Mouse (Mus musculus) ovary, postnatal 36 days (tissue): Measurements from ENCODE around the gene Slc25a39.

ENCODE experiments used
- DNase-seq: peaks from one replicate; pipeline ENCODE4 v3.0.0; 2022; ENCODE audit warnings: low spot score, mixed read lengths

Slc25a39 gene

DNA sequence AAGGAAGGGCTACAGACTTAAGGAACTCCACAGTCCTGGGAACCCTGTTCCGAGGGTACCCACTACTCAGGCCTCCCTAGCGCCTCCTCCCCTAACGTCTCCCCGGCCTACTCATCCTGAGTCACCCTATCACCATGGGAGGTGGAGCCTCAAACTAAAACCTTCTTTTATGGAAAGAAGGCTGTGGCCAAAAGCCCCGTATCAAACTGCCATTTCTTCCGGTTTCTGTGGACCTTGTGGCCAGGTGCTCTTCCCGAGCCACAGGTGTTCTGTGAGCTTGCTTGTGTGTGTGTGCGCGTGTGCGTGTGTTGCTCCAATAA is 28.7 kb upstream of the Slc25a39 start:
- DNase-seq, result no peak

DNA sequence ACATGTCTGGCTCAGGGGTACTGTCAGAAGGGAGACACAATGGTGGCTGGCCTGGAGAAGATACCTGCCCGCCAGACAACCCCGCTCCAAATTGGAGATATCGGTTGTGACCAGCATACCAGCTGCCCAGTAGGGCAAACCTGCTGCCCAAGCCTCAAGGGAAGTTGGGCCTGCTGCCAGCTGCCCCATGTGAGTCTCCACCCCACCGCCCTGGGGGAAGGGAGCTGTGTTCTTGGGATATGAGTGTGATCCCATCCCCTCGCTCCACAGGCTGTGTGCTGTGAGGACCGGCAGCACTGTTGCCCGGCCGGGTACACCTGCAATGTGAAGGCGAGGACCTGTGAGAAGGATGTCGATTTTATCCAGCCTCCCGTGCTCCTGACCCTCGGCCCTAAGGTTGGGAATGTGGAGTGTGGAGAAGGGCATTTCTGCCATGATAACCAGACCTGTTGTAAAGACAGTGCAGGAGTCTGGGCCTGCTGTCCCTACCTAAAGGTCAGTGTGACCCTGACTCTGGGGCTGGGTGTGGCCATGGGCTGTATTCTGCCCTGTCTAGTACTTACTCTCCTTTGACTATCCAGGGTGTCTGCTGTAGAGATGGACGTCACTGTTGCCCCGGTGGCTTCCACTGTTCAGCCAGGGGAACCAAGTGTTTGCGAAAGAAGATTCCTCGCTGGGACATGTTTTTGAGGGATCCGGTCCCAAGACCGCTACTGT is 28.2 kb upstream of the Slc25a39 start:
- no peak for DNase-seq

DNA sequence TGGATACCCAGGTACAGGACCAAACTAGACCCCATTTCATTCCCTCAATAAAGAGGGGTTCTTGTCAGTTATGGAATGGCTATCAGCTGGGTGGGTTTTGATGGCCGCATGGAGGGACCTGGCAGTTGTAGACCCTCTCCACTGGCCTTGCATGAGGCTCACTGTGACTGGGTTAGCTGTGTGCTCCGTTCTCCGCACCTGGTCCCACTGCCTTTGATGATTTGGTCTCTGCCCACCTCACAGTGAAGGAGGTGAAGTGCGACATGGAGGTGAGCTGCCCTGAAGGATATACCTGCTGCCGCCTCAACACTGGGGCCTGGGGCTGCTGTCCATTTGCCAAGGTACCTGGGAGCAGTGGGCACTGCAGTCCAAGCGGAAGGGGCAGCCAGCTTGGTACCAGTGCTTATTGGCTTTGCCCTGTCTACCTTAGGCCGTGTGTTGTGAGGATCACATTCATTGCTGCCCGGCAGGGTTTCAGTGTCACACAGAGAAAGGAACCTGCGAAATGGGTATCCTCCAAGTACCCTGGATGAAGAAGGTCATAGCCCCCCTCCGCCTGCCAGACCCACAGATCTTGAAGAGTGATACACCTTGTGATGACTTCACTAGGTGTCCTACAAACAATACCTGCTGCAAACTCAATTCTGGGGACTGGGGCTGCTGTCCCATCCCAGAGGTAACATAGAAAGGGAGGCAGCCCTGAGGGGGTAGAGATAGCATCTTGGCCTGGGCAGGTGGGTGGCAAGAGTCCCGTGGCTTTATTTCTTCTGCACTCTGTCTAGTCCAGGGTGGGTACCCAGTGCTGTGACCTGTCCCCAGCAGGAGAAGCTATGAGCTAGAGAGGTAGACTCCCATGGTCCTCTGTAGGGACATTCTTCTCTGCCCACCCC is 27.3 kb upstream of the Slc25a39 start:
- no peak for DNase-seq

DNA sequence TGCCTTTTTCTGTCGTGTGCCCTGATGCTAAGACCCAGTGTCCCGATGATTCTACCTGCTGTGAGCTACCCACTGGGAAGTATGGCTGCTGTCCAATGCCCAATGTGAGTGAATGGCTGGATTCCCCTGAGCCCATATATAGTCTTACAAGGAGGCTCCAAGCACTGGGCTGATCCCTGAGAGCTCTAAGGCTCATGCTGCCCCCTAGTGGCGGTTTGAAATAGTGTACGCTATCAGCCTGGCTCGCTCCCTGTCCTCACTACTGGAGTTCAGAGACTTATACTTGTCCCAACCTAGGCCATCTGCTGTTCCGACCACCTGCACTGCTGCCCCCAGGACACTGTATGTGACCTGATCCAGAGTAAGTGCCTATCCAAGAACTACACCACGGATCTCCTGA is 26.7 kb upstream of the Slc25a39 start:
- peak; percentile 78 for DNase-seq

DNA sequence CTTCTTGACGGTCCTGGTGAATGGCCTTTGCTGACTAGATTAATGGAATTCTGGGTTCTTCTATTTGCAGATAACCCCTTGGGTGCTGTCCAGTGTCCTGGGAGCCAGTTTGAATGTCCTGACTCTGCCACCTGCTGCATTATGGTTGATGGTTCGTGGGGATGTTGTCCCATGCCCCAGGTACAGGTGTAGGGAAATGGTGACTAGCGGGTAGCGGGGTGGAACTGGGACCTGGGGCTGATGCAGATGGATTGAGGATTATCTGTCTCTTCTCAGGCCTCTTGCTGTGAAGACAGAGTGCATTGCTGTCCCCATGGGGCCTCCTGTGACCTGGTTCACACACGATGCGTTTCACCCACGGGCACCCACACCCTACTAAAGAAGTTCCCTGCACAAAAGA is 26.1 kb upstream of the Slc25a39 start:
- DNase-seq, result no peak

DNA sequence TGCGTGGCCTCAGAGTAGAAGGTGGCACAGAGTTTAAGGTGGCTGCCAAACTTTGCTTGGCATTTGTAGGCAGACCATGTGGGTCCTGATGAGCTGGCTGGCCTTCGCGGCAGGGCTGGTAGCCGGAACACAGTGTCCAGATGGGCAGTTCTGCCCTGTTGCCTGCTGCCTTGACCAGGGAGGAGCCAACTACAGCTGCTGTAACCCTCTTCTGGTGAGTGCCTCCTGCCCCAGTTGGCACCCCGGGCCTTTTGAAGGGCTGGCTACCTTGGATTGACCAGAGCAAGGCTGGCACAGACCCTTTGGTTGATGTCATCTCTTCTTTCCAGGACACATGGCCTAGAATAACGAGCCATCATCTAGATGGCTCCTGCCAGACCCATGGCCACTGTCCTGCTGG is 25.1 kb upstream of the Slc25a39 start:
- DNase-seq, result peak; percentile 46

DNA sequence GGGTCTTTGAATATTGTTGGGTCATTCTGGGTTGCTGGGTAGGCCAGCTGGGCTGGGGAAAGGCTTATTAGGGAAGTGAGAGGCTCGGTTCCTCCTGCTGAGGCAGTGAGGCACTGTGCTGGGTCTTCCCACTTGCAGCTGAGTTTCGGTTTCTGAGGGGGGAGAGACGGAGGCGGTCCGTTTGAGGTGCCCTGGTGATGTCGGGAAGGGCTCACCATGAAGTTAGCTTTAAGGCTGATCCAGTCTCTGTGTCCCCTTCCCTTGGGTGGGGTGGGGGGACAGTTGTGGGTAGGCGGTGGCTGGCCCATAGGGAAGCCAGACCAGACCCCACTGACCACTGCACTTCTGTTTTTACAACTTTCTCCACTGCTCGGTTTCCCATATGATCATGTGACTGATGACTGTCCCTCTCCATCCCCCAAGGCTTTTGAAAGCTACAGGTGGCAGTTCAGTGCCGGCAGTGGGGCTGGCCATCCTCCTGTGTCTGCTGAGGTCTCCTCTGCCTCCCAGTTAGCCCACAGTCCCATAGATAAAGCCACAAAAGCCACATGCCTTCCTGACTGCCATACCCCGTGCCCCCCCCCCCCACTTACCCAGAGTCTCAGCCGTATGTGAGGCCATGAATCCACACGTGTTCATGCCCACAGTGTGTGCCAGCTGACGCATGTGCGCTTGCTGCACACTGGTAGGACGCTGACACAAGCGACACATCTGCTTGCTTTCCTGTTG is 24.5 kb upstream of the Slc25a39 start:
- no peak for DNase-seq

DNA sequence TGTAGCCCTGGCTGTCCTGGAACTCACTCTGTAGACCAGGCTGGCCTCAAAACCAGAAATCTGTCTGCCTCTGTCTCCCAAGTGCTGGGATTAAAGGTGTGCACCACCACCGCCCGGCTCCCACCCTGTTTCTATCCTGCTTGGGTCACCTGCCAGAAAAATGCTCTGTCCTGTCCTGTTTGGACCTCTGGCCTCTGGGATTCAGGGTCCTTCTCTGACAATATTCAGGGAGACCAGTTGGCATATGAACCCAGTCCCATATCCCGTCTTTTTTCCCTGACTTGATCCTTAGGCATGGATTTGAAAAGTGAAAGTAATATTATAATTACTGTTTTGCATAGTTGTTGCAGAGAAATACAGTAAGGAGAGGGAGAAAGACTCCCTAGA is 24.0 kb upstream of the Slc25a39 start:
- no peak for DNase-seq

DNA sequence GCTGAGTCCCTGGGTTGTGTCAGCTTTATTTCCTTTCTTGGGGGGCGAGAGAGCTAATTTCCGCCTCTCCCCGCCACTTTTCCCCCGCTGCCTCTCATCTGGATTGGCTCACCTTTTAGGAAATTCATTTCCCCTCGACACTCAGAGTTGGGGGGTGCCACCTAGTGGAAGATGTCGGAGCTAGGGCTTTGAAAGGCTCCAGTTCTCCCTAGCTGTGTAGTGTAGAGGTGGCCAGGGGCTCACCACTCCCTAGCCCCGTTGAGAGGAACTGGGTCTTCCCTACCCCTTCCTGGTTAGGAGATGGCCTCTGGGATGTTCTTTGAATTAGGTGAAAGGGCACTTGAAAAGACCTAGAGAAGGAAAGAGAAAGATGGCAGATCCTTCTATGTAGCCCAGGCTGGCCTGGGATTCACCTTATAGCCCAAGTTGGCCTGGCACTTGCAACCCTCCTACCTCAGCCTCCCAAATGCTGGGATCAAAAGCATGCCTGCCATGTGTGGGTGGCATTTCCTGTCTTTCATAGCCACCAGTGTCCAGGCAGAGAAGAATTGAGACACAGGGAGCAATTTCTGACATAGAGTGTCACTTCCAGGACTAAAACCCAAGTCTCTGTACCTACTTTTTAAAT is 23.4 kb upstream of the Slc25a39 start:
- DNase-seq, result peak; percentile 71

DNA sequence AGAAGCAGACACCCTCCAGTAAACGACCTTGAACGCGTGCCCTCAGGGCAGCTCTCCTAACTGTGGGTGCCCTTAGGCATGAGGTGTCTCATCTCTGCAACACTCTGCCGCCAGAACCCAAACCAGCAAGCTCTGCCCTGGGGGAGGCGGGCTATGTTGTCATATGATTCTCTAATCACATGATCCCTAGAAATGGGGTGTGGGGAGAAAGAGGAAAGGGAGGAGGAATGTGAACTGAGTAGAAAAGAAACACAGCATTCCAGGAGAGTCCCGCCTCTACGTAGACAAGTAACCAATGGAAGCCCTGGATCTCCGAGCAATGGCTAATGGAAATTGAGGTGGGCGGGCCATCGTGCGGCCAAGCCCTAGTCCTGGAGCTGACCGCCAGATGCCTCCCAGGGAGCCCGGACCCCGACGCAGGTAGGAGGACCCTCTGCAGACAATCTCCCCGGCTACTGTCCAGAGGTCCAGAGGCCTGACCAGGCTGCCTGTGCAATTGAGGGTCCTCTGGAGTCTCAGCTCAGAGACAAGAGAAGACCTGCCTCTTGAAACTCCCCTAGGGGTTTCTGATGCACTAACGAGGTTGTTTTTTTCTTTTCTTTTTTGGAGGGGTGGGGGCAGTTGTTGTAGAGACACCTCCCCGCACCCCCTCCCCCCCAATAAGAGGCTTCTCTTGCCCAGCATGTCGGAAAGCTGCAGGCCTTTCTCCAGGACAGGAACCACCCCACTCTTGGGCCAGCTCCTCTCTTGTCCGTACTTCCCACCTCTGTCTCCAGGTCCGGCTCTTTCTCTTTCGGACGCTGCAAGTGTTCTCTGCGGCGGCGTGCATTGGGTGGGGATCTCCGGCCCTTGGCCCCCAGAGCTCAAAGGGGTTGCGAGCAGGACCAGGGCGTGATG is 22.6 kb upstream of the Slc25a39 start, which contains the start of gene Grn:
Gene Grn, plus strand, starts transcription at position 195 of the 897 bp plus-strand sequence.
- DNase-seq, result peak; percentile 85

DNA sequence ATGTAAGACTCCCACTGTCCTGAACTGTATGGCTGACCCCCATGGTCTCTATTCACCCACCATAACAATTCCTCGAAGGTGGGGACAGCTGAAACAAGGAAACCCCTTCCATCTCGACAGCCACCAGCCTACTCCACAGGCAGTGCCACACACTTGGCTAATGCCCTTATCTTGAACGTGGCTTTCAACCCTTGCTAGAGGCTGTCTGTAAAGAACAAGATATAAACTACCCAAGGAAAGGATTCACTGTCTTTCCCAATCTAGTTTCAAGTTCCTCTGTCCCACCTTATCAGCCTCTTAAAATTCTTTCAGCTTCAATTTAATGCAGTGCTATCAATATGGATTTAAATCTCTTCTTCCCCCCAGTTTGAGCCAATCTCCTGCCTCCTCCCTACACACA is 21.8 kb upstream of the Slc25a39 start:
- DNase-seq, result no peak

DNA sequence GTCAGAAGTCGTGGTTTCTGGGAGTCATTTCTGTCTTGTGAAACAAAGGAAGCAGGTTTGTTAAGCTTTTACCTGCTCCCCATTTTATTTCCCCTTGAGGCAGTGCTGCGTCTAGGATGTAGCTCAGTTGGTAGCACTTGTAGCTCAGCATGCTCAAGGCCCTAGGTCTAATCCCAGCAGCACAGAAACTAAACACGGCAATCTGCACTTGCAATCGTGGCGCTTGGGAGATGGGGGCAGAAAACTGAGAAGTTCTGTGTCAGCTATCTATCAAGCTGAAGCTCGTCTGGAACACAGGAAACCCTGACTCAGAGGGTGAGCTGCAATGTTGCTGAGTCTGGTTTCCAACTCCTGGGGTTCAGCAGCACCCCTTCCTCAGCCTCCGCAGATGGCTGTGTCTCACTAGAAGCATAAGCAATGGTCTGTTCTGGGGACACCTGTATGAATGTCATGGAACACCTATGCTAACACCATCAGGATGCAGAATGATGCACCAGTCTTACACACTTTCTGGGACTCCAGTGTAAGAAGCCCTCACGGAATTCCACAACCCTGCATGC is 21.3 kb upstream of the Slc25a39 start:
- no peak for DNase-seq

DNA sequence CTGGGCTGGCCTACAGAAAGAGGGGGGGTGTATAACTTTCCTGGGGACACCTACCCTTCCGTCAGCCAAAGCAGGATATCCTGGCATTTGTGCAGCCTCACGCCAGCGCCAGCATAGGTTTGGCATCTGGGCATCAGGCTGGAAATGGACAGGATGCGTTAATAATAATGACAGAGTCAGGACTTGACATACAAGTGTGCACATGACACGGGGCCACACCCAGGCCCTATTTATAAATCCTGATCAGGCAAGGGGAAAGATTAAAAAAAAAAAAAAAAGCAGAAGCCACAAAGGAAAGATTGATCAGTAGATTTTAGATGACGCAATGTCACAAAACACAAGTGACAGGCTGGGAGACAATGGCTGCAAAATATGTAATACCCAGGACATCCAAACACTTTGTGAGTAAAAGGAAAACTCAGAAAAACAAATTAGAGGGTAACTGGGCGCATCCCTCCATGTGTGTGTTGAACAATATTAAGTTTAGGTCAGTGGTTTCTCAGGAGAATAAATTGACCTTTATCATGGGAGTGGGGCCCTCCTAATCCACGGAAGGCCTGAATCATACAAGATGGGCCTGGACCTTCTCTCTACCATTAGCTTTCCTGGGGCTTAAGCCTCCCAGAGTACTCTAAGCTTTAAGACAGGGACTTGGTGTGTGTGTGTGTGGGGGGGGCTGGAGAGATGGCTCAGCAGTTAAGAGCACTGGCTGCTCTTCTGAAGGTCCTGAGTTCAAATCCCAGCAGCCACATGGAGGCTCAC is 18.0 kb upstream of the Slc25a39 start:
- DNase-seq, result no peak

DNA sequence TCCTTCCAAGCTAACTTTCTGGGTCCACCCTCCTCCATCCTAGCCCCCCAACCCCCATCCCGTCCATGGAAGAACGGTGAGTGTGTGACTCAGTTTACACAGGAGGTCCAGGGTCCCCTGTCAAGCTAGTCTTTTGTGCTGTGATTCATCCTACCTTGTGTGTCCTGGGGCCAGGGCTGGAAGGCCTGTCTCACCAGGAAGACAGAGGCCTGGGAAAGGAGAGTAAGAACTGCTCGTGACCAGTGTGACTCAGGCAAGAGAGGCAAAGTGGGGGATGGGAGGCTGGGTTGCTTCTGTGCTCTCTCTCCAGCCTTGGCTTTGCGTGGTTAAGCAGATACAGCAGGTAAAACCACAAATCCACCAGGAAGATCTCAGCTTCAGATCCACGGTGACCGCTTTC is 16.9 kb upstream of the Slc25a39 start:
- no peak for DNase-seq

DNA sequence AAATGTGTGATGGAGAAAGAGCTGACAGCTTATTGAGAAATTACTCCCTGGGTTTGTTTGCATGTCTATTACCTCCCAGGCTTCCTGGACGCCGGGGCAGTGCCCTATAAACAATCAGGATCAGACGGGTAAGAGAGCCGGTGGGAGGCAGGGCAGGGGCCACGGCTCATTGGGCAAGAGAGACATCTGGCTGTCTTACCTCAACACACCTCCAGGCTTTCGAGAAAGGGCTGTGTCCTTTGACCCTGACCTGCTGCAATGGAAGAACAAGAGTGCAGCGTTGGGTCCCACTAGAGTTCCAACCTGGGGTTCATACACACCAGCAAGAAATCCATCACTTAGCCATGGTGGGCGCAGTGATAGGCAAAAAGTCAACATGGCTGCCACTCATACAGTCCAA is 13.8 kb upstream of the Slc25a39 start:
- no peak for DNase-seq

DNA sequence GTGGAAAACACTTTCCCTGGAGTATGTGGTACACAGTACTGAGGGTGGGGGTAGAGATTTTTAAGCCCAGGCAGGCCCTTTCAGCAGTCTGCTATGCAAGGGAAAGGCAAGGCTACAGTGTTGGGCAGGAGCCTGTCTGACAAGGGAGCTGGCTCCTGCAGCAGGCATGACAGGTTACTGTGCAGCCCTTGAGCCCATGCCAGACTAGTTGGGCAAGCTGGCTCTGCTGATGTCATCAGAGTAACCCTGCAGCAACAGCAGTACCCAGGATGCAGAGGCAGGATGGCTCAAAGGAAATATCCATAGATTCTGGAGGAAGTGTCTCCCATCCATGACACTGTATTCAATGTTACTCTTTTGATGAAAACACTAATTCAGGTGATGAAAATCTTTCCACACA is 11.1 kb upstream of the Slc25a39 start:
- DNase-seq, result no peak

DNA sequence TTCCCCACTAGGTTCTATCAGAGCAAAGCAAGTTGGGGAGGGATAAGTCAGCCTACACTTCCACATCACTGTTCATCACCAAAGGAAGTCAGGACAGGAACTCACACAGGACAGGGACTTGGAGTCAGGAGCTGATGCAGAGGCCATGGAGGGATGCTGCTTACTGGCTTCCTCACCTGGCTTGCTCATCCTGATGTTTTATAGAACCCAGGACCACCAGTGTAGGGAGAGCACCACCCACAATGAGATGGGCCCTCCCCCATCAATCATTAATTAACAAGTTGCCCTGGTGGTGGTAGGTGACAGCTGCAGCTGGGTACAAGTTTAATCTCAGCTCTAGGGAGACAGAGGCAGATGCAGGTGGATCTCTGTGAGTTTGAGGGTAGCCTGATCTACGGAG is 9.4 kb upstream of the Slc25a39 start:
- DNase-seq, result no peak

DNA sequence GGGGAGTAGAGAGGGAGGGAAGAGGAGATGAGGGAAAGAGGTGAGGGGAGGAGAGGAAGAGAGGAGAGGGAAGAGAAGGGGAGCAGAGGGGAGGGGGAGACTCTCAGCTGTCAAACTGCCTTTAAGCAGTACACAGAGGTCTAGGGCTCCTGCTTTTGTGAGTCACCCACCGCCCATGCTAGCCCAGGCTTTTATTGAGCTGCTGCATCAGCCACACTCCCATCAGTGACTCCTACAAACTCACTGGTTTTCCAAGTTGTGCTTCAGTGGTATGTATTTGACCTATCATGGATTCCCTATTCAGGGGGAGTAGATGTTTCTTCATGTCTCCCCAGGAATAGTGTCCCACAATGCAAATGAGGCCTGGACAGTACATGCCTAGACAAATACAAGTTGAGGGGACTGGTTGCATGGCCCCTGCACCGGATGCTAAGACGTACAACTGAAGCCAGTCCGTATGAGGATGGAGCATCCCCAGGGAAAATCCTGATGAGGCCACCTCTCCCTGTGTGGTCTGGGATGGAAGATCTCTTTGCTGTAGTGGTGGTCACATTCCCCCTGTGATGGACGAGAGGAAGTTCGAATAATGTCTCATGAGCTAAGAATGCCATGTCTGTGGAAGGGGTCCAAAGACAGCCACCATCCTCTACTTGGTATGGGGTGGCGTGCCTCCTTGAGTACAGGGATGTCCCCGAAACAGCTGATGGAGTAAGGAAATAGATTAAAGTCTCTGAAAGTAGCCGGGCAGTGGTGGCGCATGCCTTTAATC is 7.5 kb upstream of the Slc25a39 start:
- DNase-seq, result no peak

DNA sequence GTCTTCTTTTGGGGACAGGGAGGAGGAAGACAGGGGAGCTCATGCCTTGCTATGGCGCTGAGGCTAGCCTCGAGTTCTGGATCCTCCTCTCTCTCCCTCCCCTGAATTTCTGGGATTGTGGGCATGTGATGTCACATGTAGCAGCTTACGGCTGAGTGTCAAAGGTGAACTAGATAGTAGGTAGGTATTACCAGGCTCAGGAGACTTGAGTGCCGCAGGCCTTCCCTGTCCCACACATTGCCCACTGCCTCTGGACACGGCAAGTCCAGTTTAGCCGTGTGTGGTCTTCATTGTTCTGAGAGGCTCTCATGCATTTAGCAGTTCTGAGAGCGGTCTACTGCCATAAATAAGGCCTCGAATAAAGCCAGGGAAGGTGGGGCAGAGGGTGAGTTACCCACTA is 5.3 kb upstream of the Slc25a39 start:
- DNase-seq, result no peak

DNA sequence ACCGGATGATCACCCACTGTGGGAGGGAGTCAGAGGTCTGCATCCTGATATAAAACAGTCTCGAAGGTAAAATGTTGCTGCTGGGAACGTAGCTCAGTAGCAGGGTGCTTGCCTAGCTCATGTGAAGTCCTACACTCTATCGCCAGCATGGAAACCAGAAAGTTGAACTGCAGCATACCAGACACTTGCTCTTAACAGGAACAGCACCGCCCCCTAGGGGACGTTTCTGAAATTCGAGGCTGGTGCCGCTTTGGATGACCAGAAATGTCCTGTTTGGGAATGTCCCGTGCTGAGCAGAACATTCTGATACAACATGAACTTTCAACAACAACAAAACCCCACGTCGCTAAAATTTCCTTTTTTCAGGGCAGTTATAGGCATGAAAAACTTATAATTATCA is 4.0 kb upstream of the Slc25a39 start:
- peak; percentile 87 for DNase-seq
